Mouse (Mus musculus): Measurements from ENCODE around the gene Plekhj1.

- TF ChIP-seq CTCF (conservative IDR thresholded peaks at IDR 0.05; ENCODE audit: insufficient read depth, insufficient read length, low read depth, low read length) (no peak), POLR2A (IDR thresholded peaks at IDR 0.05; ENCODE audit: low read depth, low read length) (no peak)
These were observed 14.9 kb upstream of the Plekhj1 start, which contains the start of gene Jsrp1 for GRCm38 (mm10) chr10:80813366-80813765.
